Mouse (Mus musculus): ENCODE results near the gene Mgrn1. TPM values are rescaled to one million over a fixed set of nuclear protein-coding genes. Genes with fewer than 3 reads are reported as not detected.

Mgrn1 gene
- polyA plus RNA-seq, 2 experiments, result 87.7 to 101 TPM

DNA sequence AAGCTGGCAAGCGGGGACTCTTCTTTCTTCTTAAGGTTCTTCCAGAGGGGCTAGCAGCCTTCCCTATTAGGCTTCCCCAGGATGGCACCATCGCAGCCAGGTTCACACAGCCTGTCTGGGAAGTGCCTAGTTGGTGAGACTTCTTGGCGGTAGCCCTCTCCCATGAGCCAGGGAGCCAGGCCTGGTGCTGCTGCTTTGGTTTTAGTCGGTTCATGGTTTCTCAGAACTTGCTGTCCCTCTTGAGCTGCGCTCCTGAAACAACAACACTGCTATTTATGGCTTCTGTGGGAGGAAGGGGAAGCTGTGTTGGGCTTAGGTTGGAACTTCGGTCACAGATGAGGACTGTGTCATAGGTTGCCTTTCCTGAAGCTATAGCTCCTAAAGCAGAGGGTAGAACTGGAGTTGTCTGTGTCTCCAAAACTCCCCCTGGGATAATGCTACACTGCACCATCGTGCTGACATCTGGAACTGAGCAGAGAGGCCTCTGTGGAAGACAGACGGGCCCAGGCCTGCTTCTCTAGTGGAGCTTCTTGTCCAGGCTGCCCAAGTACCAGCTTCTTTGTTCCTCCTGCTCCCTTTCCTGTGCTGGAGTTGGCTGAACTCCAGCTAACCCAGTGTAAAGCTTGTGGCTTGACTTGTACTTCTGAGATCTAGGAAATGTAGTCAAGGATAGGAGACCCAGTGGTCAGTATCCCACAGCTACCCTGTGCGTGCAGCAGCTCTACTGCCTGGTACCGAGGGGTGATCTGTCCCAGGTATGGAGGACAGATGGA lies 50.1 kb downstream of the Mgrn1 start:
- Histone ChIP-seq H3K4me3 (replicated peaks; ENCODE audit: low read length) (no peak overlapping the region), H3K27me3 (ENCODE audit: control insufficient read depth, insufficient read depth, low read length) (no peaks in the 10 kb centered on the region), H3K36me3 (ENCODE audit: control insufficient read depth, insufficient read depth, low read length) (peaks cover 73% of the 10 kb centered on the region), H3K9ac (ENCODE audit: low read depth, low read length, severe bottlenecking) (no peak overlapping the region), H3K4me1 (ENCODE audit: control insufficient read depth, insufficient read depth, low read length) (0 out of 2 replicates have a peak, but pooled peaks cover 5% of the 10 kb centered on the region), H3K9me3 (ENCODE audit: control insufficient read depth, low read length) (no peaks in the 10 kb centered on the region), H3K27ac (replicated peaks; ENCODE audit: low read depth, low read length) (no peak overlapping the region; the same call in 1 of the 2 replicates), H3K4me2 (replicated peaks; ENCODE audit: low read depth, low read length, severe bottlenecking) (no peak overlapping the region)
- no peak for TF ChIP-seq POLR2A (IDR thresholded peaks at IDR 0.05; ENCODE audit: borderline replicate concordance, extremely low read depth, insufficient read depth, insufficient read length)
- 80% methylated on average over 10 of the region's 10 CpGs for WGBS
- ATAC-seq (ENCODE audit: low FRiP score, low read depth), result no peak
- DNase-seq (ENCODE audit: low spot score), result no peak

DNA sequence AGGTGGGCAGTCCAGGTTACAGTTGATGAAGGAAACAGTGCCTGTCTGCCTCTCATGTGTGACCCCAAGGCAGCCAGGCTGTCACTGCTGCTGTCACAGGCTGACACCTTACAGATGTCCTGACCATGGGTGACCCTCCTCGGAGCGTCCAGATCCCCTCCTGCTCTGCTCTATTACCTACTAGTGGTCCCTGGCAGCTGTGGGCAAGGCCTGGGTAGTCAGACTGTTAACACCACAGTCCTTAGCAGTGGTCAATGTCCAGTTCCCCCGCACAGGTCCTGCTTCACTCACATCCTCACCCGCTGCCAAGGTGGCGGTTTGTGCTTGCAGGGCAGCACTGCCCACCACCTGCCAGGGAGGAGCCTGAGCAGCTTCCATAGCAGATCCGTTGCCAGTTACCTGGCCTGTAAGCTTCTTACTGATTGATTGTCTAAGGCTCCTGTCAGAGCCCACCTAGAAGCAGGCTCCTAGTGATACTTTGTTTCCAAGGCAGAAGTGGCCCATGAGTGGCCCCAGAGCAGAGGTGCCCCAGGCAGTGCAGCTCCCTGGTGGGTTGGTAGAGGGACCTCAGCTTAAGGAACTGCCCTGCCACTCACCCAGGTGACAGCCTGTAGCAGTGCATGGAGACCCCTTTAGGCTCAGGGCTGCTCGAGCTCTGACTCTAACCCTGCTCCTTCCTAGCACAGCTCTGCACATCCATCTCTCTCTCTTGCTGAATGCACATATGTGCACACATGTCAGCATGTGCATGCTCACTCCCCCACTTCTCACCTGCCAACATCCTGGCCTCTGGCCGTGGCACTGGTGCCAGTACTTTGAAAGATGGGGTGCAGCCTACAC lies 51.5 kb downstream of the Mgrn1 start:
- no peak for DNase-seq (ENCODE audit: low spot score)
- H3K9ac ChIP-seq (ENCODE audit: low read depth, low read length, severe bottlenecking), result no peak overlapping the region
- no peak overlapping the region for H3K4me2 ChIP-seq (replicated peaks; ENCODE audit: low read depth, low read length, severe bottlenecking)
- 0 out of 2 replicates have a peak, but pooled peaks cover 5% of the 10 kb centered on the region for H3K4me1 ChIP-seq (ENCODE audit: control insufficient read depth, insufficient read depth, low read length)
- H3K9me3 ChIP-seq (ENCODE audit: control insufficient read depth, low read length), result no peaks in the 10 kb centered on the region
- no peak overlapping the region for H3K27ac ChIP-seq (replicated peaks; ENCODE audit: low read depth, low read length)
- WGBS, result 91% methylated on average over 8 of the region's 8 CpGs
- H3K27me3 ChIP-seq (ENCODE audit: control insufficient read depth, insufficient read depth, low read length), result no peaks in the 10 kb centered on the region
- peaks cover 73% of the 10 kb centered on the region for H3K36me3 ChIP-seq (ENCODE audit: control insufficient read depth, insufficient read depth, low read length)
- H3K4me3 ChIP-seq (replicated peaks; ENCODE audit: low read length), result no peak overlapping the region
- no peak for ATAC-seq (ENCODE audit: low FRiP score, low read depth)
- TF ChIP-seq POLR2A (IDR thresholded peaks at IDR 0.05; ENCODE audit: borderline replicate concordance, extremely low read depth, insufficient read depth, insufficient read length), result no peak

DNA sequence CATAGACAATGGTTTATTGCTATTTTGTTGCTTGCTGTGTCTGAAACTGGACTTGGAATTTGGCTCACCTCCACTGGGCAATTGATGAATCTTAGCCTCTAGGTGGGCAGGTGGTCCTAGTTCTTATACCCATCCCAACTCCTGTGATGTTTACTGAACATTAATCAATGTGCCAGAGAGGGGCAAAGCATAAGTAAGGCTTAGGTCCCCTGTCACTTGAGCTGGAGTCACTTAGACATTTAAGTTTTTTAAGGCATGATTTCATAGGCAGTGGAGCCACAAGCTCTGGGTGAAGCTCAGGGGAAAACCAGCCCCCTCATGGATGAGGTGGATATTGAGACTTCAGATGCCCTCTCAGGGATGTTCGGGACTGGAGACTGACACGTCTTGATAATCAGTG lies 52.4 kb downstream of the Mgrn1 start, which contains the start of gene Nudt16l1:
TSS of gene Nudt16l1 (plus strand) at position 301 of the 400 bp plus-strand sequence.
- peaks cover 74% of the 10 kb centered on the region for H3K36me3 ChIP-seq (ENCODE audit: control insufficient read depth, insufficient read depth, low read length)
- DNase-seq (ENCODE audit: low spot score), result no peak
- ATAC-seq (ENCODE audit: low FRiP score, low read depth), result no peak
- H3K27ac ChIP-seq (replicated peaks; ENCODE audit: low read depth, low read length), result peak within 1 kb of the TSS; percentile 72
- no peak for TF ChIP-seq POLR2A (IDR thresholded peaks at IDR 0.05; ENCODE audit: borderline replicate concordance, extremely low read depth, insufficient read depth, insufficient read length)
- no peaks in the 10 kb centered on the region for H3K9me3 ChIP-seq (ENCODE audit: control insufficient read depth, low read length)
- 0 out of 2 replicates have a peak, but pooled peaks cover 5% of the 10 kb centered on the region for H3K4me1 ChIP-seq (ENCODE audit: control insufficient read depth, insufficient read depth, low read length)
- H3K4me2 ChIP-seq (replicated peaks; ENCODE audit: low read depth, low read length, severe bottlenecking), result peak within 1 kb of the TSS; percentile 75
- 9% methylated on average over 2 of the region's 2 CpGs for WGBS
- H3K27me3 ChIP-seq (ENCODE audit: control insufficient read depth, insufficient read depth, low read length), result no peaks in the 10 kb centered on the region
- H3K9ac ChIP-seq (ENCODE audit: low read depth, low read length, severe bottlenecking), result peak within 1 kb of the TSS; percentile 85
- peak within 1 kb of the TSS; percentile 82 for H3K4me3 ChIP-seq (replicated peaks; ENCODE audit: low read length)

DNA sequence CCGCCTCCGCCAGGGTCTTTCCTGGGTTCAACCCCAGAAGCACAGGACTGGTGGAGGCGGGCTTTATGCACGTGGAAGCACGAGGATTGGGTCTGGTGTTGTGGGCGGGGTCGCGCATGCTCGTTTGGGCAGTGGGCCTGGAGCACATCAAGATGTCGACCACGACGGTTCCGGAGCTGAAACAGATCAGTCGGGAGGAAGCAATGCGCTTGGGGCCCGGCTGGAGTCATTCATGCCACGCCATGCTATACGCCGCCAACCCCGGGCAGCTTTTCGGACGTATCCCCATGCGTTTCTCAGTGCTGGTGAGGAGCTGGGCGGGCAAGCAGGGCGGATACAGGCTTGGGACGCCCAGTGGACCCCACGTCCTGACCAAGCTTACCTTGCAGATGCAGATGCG lies 52.9 kb downstream of the Mgrn1 start:
- peak overlapping the region; percentile 72 for H3K27ac ChIP-seq (replicated peaks; ENCODE audit: low read depth, low read length)
- TF ChIP-seq POLR2A (IDR thresholded peaks at IDR 0.05; ENCODE audit: borderline replicate concordance, extremely low read depth, insufficient read depth, insufficient read length), result 0 out of 2 replicates have a peak, but pooled peaks have one; percentile 28
- H3K9ac ChIP-seq (ENCODE audit: low read depth, low read length, severe bottlenecking), result peak overlapping the region; percentile 85
- 0 out of 2 replicates have a peak, but pooled peaks cover 5% of the 10 kb centered on the region for H3K4me1 ChIP-seq (ENCODE audit: control insufficient read depth, insufficient read depth, low read length)
- ATAC-seq (ENCODE audit: low FRiP score, low read depth), result peak; percentile 97
- peak overlapping the region; percentile 75 for H3K4me2 ChIP-seq (replicated peaks; ENCODE audit: low read depth, low read length, severe bottlenecking)
- peak overlapping the region; percentile 82 for H3K4me3 ChIP-seq (replicated peaks; ENCODE audit: low read length)
- peaks cover 74% of the 10 kb centered on the region for H3K36me3 ChIP-seq (ENCODE audit: control insufficient read depth, insufficient read depth, low read length)
- H3K27me3 ChIP-seq (ENCODE audit: control insufficient read depth, insufficient read depth, low read length), result no peaks in the 10 kb centered on the region
- peak; percentile 94 for DNase-seq (ENCODE audit: low spot score)
- under 1% methylated on average over 28 of the region's 28 CpGs for WGBS
- H3K9me3 ChIP-seq (ENCODE audit: control insufficient read depth, low read length), result no peaks in the 10 kb centered on the region

DNA sequence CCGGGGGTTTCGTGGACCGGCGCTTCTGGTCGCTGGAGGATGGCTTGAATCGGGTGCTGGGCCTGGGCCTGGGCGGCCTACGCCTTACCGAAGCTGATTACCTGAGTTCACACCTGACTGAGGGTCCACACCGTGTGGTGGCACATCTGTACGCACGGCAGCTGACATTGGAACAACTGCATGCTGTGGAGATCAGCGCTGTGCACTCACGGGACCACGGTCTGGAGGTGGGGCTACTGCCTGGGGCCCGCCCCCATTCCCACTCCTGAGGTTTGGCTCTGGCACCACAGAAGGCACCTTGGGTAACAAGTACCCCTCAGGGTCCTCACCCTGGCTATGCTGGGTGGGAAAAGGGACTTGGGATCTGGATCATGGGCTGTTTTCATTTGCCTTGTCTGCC lies 53.4 kb downstream of the Mgrn1 start:
- H3K27me3 ChIP-seq (ENCODE audit: control insufficient read depth, insufficient read depth, low read length), result no peaks in the 10 kb centered on the region
- H3K4me3 ChIP-seq (replicated peaks; ENCODE audit: low read length), result peak overlapping the region; percentile 82
- DNase-seq (ENCODE audit: low spot score), result no peak
- WGBS, result 2% methylated on average over 14 of the region's 16 CpGs
- H3K4me1 ChIP-seq (ENCODE audit: control insufficient read depth, insufficient read depth, low read length), result 0 out of 2 replicates have a peak, but pooled peaks cover 5% of the 10 kb centered on the region
- no peak for TF ChIP-seq POLR2A (IDR thresholded peaks at IDR 0.05; ENCODE audit: borderline replicate concordance, extremely low read depth, insufficient read depth, insufficient read length)
- peak overlapping the region; percentile 72 for H3K27ac ChIP-seq (replicated peaks; ENCODE audit: low read depth, low read length)
- no peaks in the 10 kb centered on the region for H3K9me3 ChIP-seq (ENCODE audit: control insufficient read depth, low read length)
- H3K4me2 ChIP-seq (replicated peaks; ENCODE audit: low read depth, low read length, severe bottlenecking), result peak overlapping the region; percentile 75
- H3K36me3 ChIP-seq (ENCODE audit: control insufficient read depth, insufficient read depth, low read length), result peaks cover 74% of the 10 kb centered on the region
- peak overlapping the region; percentile 85 for H3K9ac ChIP-seq (ENCODE audit: low read depth, low read length, severe bottlenecking)
- ATAC-seq (ENCODE audit: low FRiP score, low read depth), result peak; percentile 23

Data from limb, embryonic 14.5 days (tissue).